Comparison of ENCODE assay signal across 32 mouse cellular contexts in the genomic region with DNA sequence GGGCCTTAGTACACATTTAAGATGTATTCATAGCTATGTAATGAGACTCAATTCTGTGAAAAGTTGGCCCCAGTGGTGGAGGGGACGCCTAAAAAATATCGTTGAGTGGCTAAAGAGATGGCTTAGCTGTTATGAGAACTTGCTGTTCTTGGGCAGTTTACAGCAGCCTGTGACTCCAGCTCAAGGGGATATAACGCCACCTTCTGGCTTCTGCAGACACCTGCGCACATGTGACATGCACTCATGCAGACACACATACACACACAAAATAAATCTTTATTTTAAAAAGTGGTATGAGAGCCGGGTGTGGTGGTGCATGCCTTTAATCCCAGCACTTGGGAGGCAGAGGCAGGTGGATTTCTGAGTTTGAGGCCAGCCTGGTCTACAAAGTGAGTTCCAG. TPM values are rescaled to one million over a fixed set of nuclear protein-coding genes. Genes with fewer than 3 reads are reported as not detected.
DNase-seq lines count a peak whose midpoint lies in the region; ATAC-seq and TF ChIP-seq lines count a peak whose summit lies in the region.
"Had no signal": no experiment of that assay in that cellular context is flagged by ENCODE, and none has a peak within 500 bp of the region (broad histone marks: within the 10 kb centered on the region; RNA-seq: fewer than 3 reads in every experiment).

No protein-coding gene starts in this region.

- TF ChIP-seq POLR2A in liver, adult 2 months (IDR thresholded peaks at IDR 0.05; ENCODE audit: extremely low read depth, insufficient read depth, low read length): no peak
- no peak for TF ChIP-seq POLR2A in small intestine, adult 2 months (IDR thresholded peaks at IDR 0.05; ENCODE audit: low read depth, low read length)

- no peak overlapping the region for H3K27ac ChIP-seq in liver, adult 2 months (replicated peaks; ENCODE audit: insufficient read depth, low read depth, low read length)
- no peak overlapping the region for H3K27ac ChIP-seq in liver, embryonic 12.5 days
- no peak overlapping the region for H3K27ac ChIP-seq in small intestine, adult 2 months (ENCODE audit: insufficient read depth, low read depth, low read length)
- H3K27ac ChIP-seq: embryonic facial prominence, embryonic 12.5 days; gastrocnemius, adult 2 months; heart, adult 2 months; hindbrain, embryonic 14.5 days; limb, embryonic 12.5 days; liver, embryonic 15.5 days; lung, embryonic 15.5 days; midbrain, embryonic 13.5 days; neural tube, embryonic 13.5 days had no signal

- H3K27me3 ChIP-seq in liver, adult 2 months (ENCODE audit: control insufficient read depth, insufficient read depth, low read length): no peaks in the 10 kb centered on the region
- no peaks in the 10 kb centered on the region for H3K27me3 ChIP-seq in liver, embryonic 12.5 days (replicated peaks)
- H3K27me3 ChIP-seq in E14TG2a.4 (ENCODE audit: insufficient read depth, low read length): no peaks in the 10 kb centered on the region
- H3K27me3 ChIP-seq in small intestine, adult 2 months (ENCODE audit: control insufficient read depth, insufficient read depth, low read length): no peaks in the 10 kb centered on the region
- H3K27me3 ChIP-seq: embryonic facial prominence, embryonic 12.5 days; heart, embryonic 12.5 days; limb, embryonic 12.5 days; liver, embryonic 15.5 days; lung, embryonic 15.5 days; neural tube, embryonic 13.5 days had no signal

- H3K36me3 ChIP-seq in liver, adult 2 months (ENCODE audit: control insufficient read depth, insufficient read depth, low read length): peaks cover 8% of the 10 kb centered on the region; the same call in 1 of the 2 replicates
- no peaks in the 10 kb centered on the region for H3K36me3 ChIP-seq in liver, embryonic 12.5 days
- H3K36me3 ChIP-seq in E14TG2a.4 (ENCODE audit: insufficient read depth, low read length): peaks cover 25% of the 10 kb centered on the region
- H3K36me3 ChIP-seq in small intestine, adult 2 months (ENCODE audit: control insufficient read depth, insufficient read depth, low read length): peaks cover 10% of the 10 kb centered on the region; the same call in 1 of the 2 replicates
- H3K36me3 ChIP-seq: embryonic facial prominence, embryonic 12.5 days; heart, embryonic 12.5 days; limb, embryonic 12.5 days; liver, embryonic 15.5 days; lung, embryonic 15.5 days; midbrain, embryonic 13.5 days; neural tube, embryonic 13.5 days had no signal

- 0 out of 2 replicates have a peak, but pooled peaks cover 4% of the 10 kb centered on the region for H3K79me2 ChIP-seq in liver, adult 2 months (ENCODE audit: control insufficient read depth, insufficient read depth, low read length)

- H3K9ac ChIP-seq in liver, adult 2 months (ENCODE audit: low read depth, low read length): no peak overlapping the region
- H3K9ac ChIP-seq in liver, embryonic 12.5 days: no peak overlapping the region
- H3K9ac ChIP-seq: embryonic facial prominence, embryonic 12.5 days; heart, embryonic 12.5 days; hindbrain, embryonic 14.5 days; limb, embryonic 12.5 days; liver, embryonic 15.5 days; lung, embryonic 15.5 days; midbrain, embryonic 13.5 days; neural tube, embryonic 13.5 days had no signal

- no peak for DNase-seq in liver, adult 2 months (ENCODE audit: extremely low read depth, low read depth, low spot score)
- peak; percentile 17 for DNase-seq in A20 (ENCODE audit: low read depth, low spot score)
- DNase-seq in c-Kit-positive CD71-positive TER-119-positive erythroid progenitor cells, embryonic 14.5 days (ENCODE audit: low spot score): no peak
- DNase-seq in heart, adult 18-20 months: no peak
- DNase-seq: adrenal gland, postnatal 14 days; cerebellum, adult 11-12 months; cerebellum, adult 9-11 months; embryo, embryonic 11 days; gastrocnemius, adult 2 months; gastrocnemius, postnatal 36 days; heart, adult 2 months; heart, postnatal 4 days; kidney, adult 8-10 months; kidney, postnatal 25 days; lung, postnatal 4 days; spleen, adult 18-20 months; thymus, adult 18-20 months; thymus, postnatal 25 days had no signal

- no peak for ATAC-seq in liver, embryonic 12.5 days
- ATAC-seq: forebrain, embryonic 14.5 days; inflammation-experienced regulatory T-cells, adult 6 months; midbrain, embryonic 13.5 days had no signal

- H3K4me3 ChIP-seq in liver, adult 2 months (ENCODE audit: insufficient read depth, low read depth, low read length): no peak overlapping the region
- no peak overlapping the region for H3K4me3 ChIP-seq in liver, embryonic 12.5 days
- no peak overlapping the region for H3K4me3 ChIP-seq in E14TG2a.4 (replicated peaks; ENCODE audit: low read length)
- H3K4me3 ChIP-seq in small intestine, adult 2 months (ENCODE audit: low read depth, low read length): no peak overlapping the region
- H3K4me3 ChIP-seq: embryonic facial prominence, embryonic 12.5 days; gastrocnemius, adult 2 months; heart, adult 2 months; heart, embryonic 12.5 days; limb, embryonic 12.5 days; liver, embryonic 15.5 days; lung, embryonic 15.5 days; megakaryocyte, embryonic 14.5 days; midbrain, embryonic 13.5 days; neural tube, embryonic 13.5 days had no signal

- no peaks in the 10 kb centered on the region for H3K9me3 ChIP-seq in liver, embryonic 12.5 days (replicated peaks)
- no peaks in the 10 kb centered on the region for H3K9me3 ChIP-seq in E14TG2a.4 (ENCODE audit: low read length)
- H3K9me3 ChIP-seq: embryonic facial prominence, embryonic 12.5 days; heart, embryonic 12.5 days; limb, embryonic 12.5 days; liver, embryonic 15.5 days; lung, embryonic 15.5 days; megakaryocyte, embryonic 14.5 days; midbrain, embryonic 13.5 days; neural tube, embryonic 13.5 days had no signal

- H3K4me2 ChIP-seq in liver, embryonic 12.5 days: no peak overlapping the region
- H3K4me2 ChIP-seq: embryonic facial prominence, embryonic 12.5 days; heart, embryonic 12.5 days; hindbrain, embryonic 14.5 days; limb, embryonic 12.5 days; liver, embryonic 15.5 days; lung, embryonic 15.5 days; midbrain, embryonic 13.5 days; neural tube, embryonic 13.5 days had no signal

- 0 out of 2 replicates have a peak, but pooled peaks have one; percentile 17 for TF ChIP-seq CTCF in liver, adult 2 months (IDR thresholded peaks at IDR 0.05; ENCODE audit: low read depth, low read length)
- TF ChIP-seq CTCF in E14TG2a.4 (conservative IDR thresholded peaks at IDR 0.05; ENCODE audit: low read length): peak; percentile 34
- peak; percentile 9; the same call in 1 of the 2 replicates for TF ChIP-seq CTCF in small intestine, adult 2 months (IDR thresholded peaks at IDR 0.05; ENCODE audit: extremely low read depth, insufficient read length, insufficient replicate concordance, low read depth, low read length)

- no peaks in the 10 kb centered on the region for H3K4me1 ChIP-seq in liver, adult 2 months (ENCODE audit: control insufficient read depth, insufficient read depth, low read length)
- H3K4me1 ChIP-seq in liver, embryonic 12.5 days: no peaks in the 10 kb centered on the region
- H3K4me1 ChIP-seq in E14TG2a.4 (replicated peaks; ENCODE audit: low read depth, low read length): peaks cover 74% of the 10 kb centered on the region
- H3K4me1 ChIP-seq in small intestine, adult 2 months (ENCODE audit: control insufficient read depth, insufficient read depth, insufficient read length, low read length): no peaks in the 10 kb centered on the region
- H3K4me1 ChIP-seq: embryonic facial prominence, embryonic 12.5 days; heart, embryonic 12.5 days; limb, embryonic 12.5 days; liver, embryonic 15.5 days; lung, embryonic 15.5 days; megakaryocyte, embryonic 14.5 days; midbrain, embryonic 13.5 days; neural tube, embryonic 13.5 days had no signal

- WGBS in liver, adult 2 months: 98% methylated on average over 5 of the region's 5 CpGs
- 66% methylated on average over 5 of the region's 5 CpGs for WGBS in liver, embryonic 12.5 days (ENCODE audit: insufficient replicate concordance)
- 91% methylated on average over 5 of the region's 5 CpGs for WGBS in small intestine, adult 2 months

RNA-seq across cellular contexts. Expression of gene Toe1, which starts 31.0 kb away (rescaled TPM):
- 11.4 and 11.7 TPM in 2 replicates for total RNA-seq in liver, adult 2 months (2014; rRNA removed)
- polyA plus RNA-seq in liver, adult 2 months (2012; rRNA removed): 8.1 and 10.9 TPM in 2 replicates
- 20.8 and 22.9 TPM in 2 replicates for polyA plus RNA-seq in liver, embryonic 12.5 days (2016; fragmentation: Nextera tagmentation; extraction: Ambion mirVana)
- 8.5 and 11.6 TPM in 2 replicates for polyA plus RNA-seq in small intestine, adult 2 months (2012; rRNA removed)
- 1 to 10 TPM; 5.5 to 7.3 TPM for total RNA-seq in heart, adult 18-20 months (2021)

RNA-seq across cellular contexts. Expression of gene Mutyh, which starts 31.1 kb away (rescaled TPM):
- 0.28 and 1.5 TPM in 2 replicates for total RNA-seq in liver, adult 2 months (2014; rRNA removed)
- 0.29 and 1.2 TPM in 2 replicates for polyA plus RNA-seq in liver, adult 2 months (2012; rRNA removed)
- 4.8 and 6.2 TPM in 2 replicates for polyA plus RNA-seq in liver, embryonic 12.5 days (2016; fragmentation: Nextera tagmentation; extraction: Ambion mirVana)
- polyA plus RNA-seq in small intestine, adult 2 months (2012; rRNA removed): 2.2 and 3.4 TPM in 2 replicates
- 1 to 10 TPM; 1.3 TPM for total RNA-seq in heart, adult 18-20 months (2021)

RNA-seq across cellular contexts. Expression of gene Hpdl, which starts 45.1 kb away (rescaled TPM):
- total RNA-seq in liver, adult 2 months (2014; rRNA removed): 0.18 TPM in 1 of 2 replicates, not detected in the other
- polyA plus RNA-seq in liver, adult 2 months (2012; rRNA removed): 0.11 and 0.15 TPM in 2 replicates
- polyA plus RNA-seq in liver, embryonic 12.5 days (2016; fragmentation: Nextera tagmentation; extraction: Ambion mirVana): 0.49 and 0.75 TPM in 2 replicates
- polyA plus RNA-seq in small intestine, adult 2 months (2012; rRNA removed): 4.3 and 7.3 TPM in 2 replicates
- total RNA-seq in heart, adult 18-20 months (2021): 1 to 10 TPM; 3.5 to 3.7 TPM

RNA-seq across cellular contexts. Expression of gene Tesk2, which starts 55.6 kb away (rescaled TPM):
- 11.5 and 13.6 TPM in 2 replicates for total RNA-seq in liver, adult 2 months (2014; rRNA removed)
- polyA plus RNA-seq in liver, adult 2 months (2012; rRNA removed): 7.2 and 7.8 TPM in 2 replicates
- 2.2 and 2.6 TPM in 2 replicates for polyA plus RNA-seq in liver, embryonic 12.5 days (2016; fragmentation: Nextera tagmentation; extraction: Ambion mirVana)
- 5.5 and 25.6 TPM in 2 replicates for polyA plus RNA-seq in small intestine, adult 2 months (2012; rRNA removed)
- total RNA-seq in heart, adult 18-20 months (2021): 1 to 10 TPM; 1.9 to 2.0 TPM
